Mouse (Mus musculus): ENCODE measurements around the gene Dera.

DNA sequence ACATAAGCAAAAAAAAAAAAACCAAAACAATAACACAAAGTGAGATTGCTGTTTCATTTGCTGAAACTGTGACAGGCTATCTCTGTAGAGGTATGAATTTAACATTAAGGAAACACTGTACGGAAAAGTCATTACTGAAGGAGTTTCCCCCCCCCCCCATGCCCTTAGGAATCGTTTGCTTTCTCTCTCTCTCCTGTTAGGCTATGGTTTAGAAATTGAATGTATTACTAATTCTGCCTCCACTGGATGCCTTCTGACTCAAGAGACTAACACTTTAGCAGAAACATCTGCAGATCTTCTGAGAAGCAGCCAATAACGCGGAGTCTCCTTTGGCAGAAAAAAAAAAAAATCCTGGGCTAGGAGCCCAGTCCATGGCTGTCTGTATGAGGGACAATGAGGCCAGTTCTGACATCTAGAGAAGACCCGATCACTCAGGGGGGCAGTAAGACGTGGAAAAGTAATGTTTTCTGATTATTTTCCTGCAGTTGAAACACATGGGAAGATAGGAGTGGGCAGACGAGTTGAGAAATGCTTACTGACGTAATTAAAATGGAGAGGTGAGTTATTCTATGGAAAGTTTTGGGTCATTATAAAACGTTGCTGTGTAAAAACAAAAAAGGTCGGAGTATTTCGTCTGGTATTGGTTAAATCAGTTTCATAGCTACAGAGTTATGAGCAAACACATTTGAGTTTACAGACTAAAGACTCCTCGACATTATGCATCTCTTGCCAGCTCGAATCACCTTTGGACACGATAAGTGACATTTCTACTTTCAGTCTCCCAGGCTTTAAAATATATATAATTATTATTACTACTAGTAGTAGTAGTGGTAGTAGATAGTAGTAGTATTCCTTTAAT, 43.9 kb upstream of the Dera start:
- TF ChIP-seq CTCF (IDR thresholded peaks at IDR 0.05; ENCODE audit: low read depth, low read length) (no peak), POLR2AphosphoS5 (IDR thresholded peaks at IDR 0.05; ENCODE audit: insufficient replicate concordance, low read depth, low read length) (no peak), GATA2 (IDR thresholded peaks at IDR 0.05; ENCODE audit: borderline replicate concordance, low read depth, low read length) (no peak)
